Mouse (Mus musculus) heart, embryonic 12.5 days (tissue): ENCODE measurements around the gene Cd59b. TPM values are rescaled to one million over a fixed set of nuclear protein-coding genes. Genes with fewer than 3 reads are reported as not detected.

ENCODE experiments used
- ATAC-seq: fragments of 200-750 bp; cut with Nextera tagmentation; 2 replicates; pipeline ENCODE4 v1.8.0; 2017; ENCODE audit warnings: moderate TSS enrichment, moderate library complexity; ENCODE audit not compliant: insufficient number of reproducible peaks, low FRiP score
- H3K27ac ChIP-seq: fragments of 300-500 bp; sonication (generic); 2 replicates; pipeline ENCODE4 v1.5.1; 2016; ENCODE audit warnings: mild to moderate bottlenecking, moderate library complexity; ENCODE audit not compliant: poor library complexity, severe bottlenecking
- H3K27me3 ChIP-seq: fragments of 300-500 bp; sonication (generic); replicated peaks from 2 replicates; pipeline ENCODE4 v1.6.1; 2016; ENCODE audit warnings: mild to moderate bottlenecking, moderate library complexity
- H3K36me3 ChIP-seq: fragments of 300-500 bp; sonication (generic); 2 replicates; pipeline ENCODE4 v1.6.1; 2016; ENCODE audit warnings: mild to moderate bottlenecking, moderate library complexity
- H3K4me1 ChIP-seq: fragments of 300-500 bp; sonication (generic); replicated peaks from 2 replicates; pipeline ENCODE4 v1.6.1; 2016; ENCODE audit warnings: mild to moderate bottlenecking
- H3K4me2 ChIP-seq: fragments of 300-500 bp; sonication (generic); 2 replicates; pipeline ENCODE4 v1.6.1; 2016; ENCODE audit warnings: mild to moderate bottlenecking, moderate library complexity
- H3K4me3 ChIP-seq: fragments of 300-500 bp; sonication (generic); 2 replicates; pipeline ENCODE4 v1.5.1; 2016; ENCODE audit warnings: mild to moderate bottlenecking
- H3K9ac ChIP-seq: fragments of 300-500 bp; sonication (generic); 2 replicates; pipeline ENCODE4 v1.6.1; 2016; ENCODE audit warnings: mild to moderate bottlenecking, moderate library complexity
- H3K9me3 ChIP-seq: fragments of 300-500 bp; sonication (generic); replicated peaks from 2 replicates; pipeline ENCODE4 v1.6.1; 2016; ENCODE audit warnings: mild to moderate bottlenecking, moderate library complexity
- WGBS: fragments of 180-500 bp; shearing (Covaris S2); methylation state at CpG from one replicate; pipeline ENCODE4 v1.1.7; 2016; 5-methylcytosine and 5-hydroxymethylcytosine counted together
- polyA plus RNA-seq: library from polyadenylated mRNA; unstranded; fragments of >200 nt; fragmentation: Nextera tagmentation; extraction: Ambion mirVana; gene quantifications from 2 replicates; pipeline ENCODE4 v1.2.1, GENCODE M21; 2016

The Cd59b gene
- polyA plus RNA-seq, 1 experiment from 2014 or later = 4.9 TPM

- Histone ChIP-seq H3K36me3 (no peaks in the 10 kb centered on the region), H3K9ac (no peak overlapping the region), H3K4me3 (no peak overlapping the region), H3K4me1 (peaks cover 31% of the 10 kb centered on the region), H3K9me3 (no peaks in the 10 kb centered on the region), H3K4me2 (no peak overlapping the region), H3K27ac (no peak overlapping the region), H3K27me3 (no peaks in the 10 kb centered on the region)
- 23% methylated on average over 11 of the region's 12 CpGs for WGBS
- no peak for ATAC-seq
Observed at GRCm38 (mm10) chr2:104133042-104133810, 63.6 kb downstream of the Cd59b start.

DNA sequence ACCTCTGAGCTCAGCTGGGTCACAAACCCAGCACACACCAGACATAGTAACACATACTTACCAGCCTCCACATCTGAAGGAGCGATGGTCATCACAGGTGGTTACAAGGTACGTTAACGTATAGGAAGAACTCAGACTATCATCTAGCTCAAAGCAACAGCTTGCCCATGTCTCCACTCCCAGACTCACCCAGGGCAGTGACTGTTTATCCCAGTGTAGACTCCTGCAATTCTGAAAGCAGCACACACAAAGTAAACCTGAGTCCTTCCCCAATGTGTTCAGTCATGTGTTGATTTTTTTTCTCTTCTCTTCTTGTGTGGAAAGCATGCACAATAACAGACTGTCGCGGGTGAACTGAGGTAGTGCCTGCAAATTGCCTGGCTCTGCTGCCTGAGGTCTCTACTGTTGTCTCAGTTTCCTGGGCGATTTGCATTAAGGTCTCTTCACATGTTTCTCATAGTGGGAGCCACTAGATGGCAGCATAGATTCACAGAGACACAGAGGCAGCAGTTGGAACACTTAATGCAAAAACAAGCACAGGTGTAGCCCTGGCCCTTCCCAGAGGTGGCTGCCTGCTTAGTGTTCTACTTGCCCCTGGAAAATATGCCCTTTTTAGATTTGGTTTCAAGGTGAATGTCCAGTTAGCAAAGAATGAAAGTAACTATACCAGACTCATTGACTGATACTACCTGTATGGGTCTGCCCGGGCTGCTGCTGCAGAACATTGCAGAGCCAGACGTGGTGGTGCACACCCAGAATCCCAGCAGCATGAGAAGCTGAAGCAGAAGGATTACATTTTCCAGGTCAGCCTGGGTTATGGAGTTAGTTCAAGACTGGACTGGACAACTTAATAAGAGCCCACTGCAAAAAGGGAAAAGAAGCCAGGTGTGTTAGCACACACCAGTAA is 64.8 kb downstream of the Cd59b start:
- Histone ChIP-seq H3K9ac (no peak overlapping the region), H3K36me3 (no peaks in the 10 kb centered on the region), H3K27ac (no peak overlapping the region), H3K4me2 (no peak overlapping the region), H3K9me3 (no peaks in the 10 kb centered on the region), H3K27me3 (no peaks in the 10 kb centered on the region), H3K4me1 (peaks cover 31% of the 10 kb centered on the region), H3K4me3 (no peak overlapping the region)
- ATAC-seq = no peak
- 44% methylated on average over 8 of the region's 8 CpGs for WGBS

DNA sequence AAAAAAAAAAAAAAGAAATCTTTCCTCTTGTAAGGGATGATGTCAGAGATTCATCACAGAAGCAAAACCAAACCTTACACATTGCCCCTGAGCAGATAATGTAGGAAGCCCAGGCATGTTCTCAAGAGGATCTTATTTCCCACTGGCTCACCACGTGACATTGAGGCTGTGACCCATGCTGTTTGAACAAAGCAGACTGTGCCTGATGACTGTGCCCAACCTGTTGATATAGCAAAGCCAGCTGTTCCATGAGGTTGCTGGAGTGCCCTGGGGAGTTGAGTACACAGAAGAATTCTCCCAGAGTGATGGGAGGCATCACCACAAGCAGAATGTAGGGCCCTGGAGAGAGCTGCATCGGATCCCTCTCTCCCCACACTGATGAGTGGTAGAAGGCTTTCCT is 66.3 kb downstream of the Cd59b start:
- no peak for ATAC-seq
- no peak overlapping the region for H3K27ac ChIP-seq
- no peaks in the 10 kb centered on the region for H3K27me3 ChIP-seq
- H3K36me3 ChIP-seq = no peaks in the 10 kb centered on the region
- H3K9me3 ChIP-seq = no peaks in the 10 kb centered on the region
- 63% methylated on average over 2 of the region's 2 CpGs for WGBS
- H3K4me3 ChIP-seq = no peak overlapping the region
- H3K4me2 ChIP-seq = no peak overlapping the region
- no peak overlapping the region for H3K9ac ChIP-seq
- H3K4me1 ChIP-seq = peaks cover 19% of the 10 kb centered on the region; the same call in 1 of the 2 replicates

Other genes starting within 250 kb of the Cd59b start
- 22.3 and 24.9 TPM in 2 replicates for gene Lmo2, start 111.9 kb upstream of the Cd59b start, polyA plus RNA-seq
- gene Fbxo3, start 42.1 kb upstream of the Cd59b start, polyA plus RNA-seq = 46.5 and 46.7 TPM in 2 replicates
- gene 4931422A03Rik, start 41.5 kb upstream of the Cd59b start, polyA plus RNA-seq = 1.9 and 2.0 TPM in 2 replicates
- not detected in 2 replicates for gene Gm10912, start 4.0 kb upstream of the Cd59b start, polyA plus RNA-seq
- gene Gm10799, start 1.3 kb upstream of the Cd59b start, polyA plus RNA-seq = not detected in 2 replicates
- gene Cd59a, start 26.0 kb downstream of the Cd59b start, polyA plus RNA-seq = 83.3 and 85.1 TPM in 2 replicates
- gene A930018P22Rik, start 52.9 kb downstream of the Cd59b start, polyA plus RNA-seq = 0.36 and 0.55 TPM in 2 replicates